Mouse (Mus musculus) ES-E14 (cell line): ENCODE measurements around the gene Gabbr2.

Source experiments
- CHD2 ChIP-seq: IDR thresholded peaks from 2 replicates; pipeline ENCODE4 v1.6.1; 2014; ENCODE audit warnings: mild to moderate bottlenecking, low read depth, low read length, inconsistent platforms
- HCFC1 ChIP-seq: IDR thresholded peaks from 2 replicates; pipeline ENCODE4 v1.6.1; 2012; ENCODE audit warnings: low read length, inconsistent platforms, borderline replicate concordance; ENCODE audit not compliant: insufficient read depth
- ZC3H11A ChIP-seq: IDR thresholded peaks from 2 replicates; pipeline ENCODE4 v1.6.1; 2012; ENCODE audit warnings: low read depth, mild to moderate bottlenecking, inconsistent platforms, low read length, borderline replicate concordance

DNA sequence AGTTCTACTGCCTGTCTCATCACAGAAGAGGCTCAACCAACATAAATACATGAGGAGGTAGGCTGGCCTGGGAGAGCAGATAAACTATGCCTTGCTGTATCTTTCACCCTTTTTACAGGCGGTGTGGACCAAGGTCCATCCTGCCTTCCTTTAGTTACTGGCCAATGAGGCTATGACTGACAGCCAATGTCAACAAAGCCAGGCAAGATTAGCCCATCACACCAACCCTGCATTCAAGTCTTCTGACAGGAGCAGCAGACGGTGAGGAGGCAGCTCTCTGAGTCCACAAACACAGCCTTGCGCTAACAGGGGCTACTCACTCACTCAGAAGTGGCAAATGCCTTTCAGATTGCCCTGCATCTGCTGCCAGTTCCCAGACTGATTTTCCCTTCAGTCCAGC, 3.4 kb downstream of the Gabbr2 start:
- TF ChIP-seq ZC3H11A (no peak), HCFC1 (no peak), CHD2 (no peak)
